Mouse (Mus musculus): ENCODE results near the gene Tmprss7. TPM values are rescaled to one million over a fixed set of nuclear protein-coding genes. Genes with fewer than 3 reads are reported as not detected.

Tmprss7 gene
- polyA plus RNA-seq, 1 experiment = 1.1 TPM

GRCm38 (mm10) chr16:45686833-45687232 is 6.6 kb downstream of the Tmprss7 start:
- no peak for DNase-seq (ENCODE audit: low read depth)

GRCm38 (mm10) chr16:45685295-45685694 is 8.2 kb downstream of the Tmprss7 start:
- DNase-seq (ENCODE audit: low read depth) = no peak

DNA sequence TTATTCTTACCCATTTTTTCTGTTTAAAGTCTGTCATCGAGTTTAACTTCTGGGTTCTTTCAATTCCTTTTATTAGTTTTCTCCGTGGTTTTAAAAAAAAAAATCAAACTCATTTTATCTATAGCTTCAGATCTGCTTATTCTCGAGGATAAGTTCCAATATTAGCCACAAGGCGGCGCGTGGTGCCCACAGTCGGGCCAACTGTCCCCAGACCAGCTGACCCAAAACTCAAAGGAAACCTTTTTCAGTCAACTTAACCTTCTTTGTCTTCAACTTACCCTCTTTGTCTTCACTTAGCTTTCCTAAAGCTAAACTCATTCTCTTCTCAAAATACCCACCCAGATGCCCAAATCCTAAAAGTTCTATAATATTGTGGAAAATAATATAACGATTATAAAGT is 8.6 kb downstream of the Tmprss7 start:
- no peak for DNase-seq (ENCODE audit: low read depth)

GRCm38 (mm10) chr16:45676462-45676861 is 17.0 kb downstream of the Tmprss7 start:
- no peak for DNase-seq (ENCODE audit: low read depth)

DNA sequence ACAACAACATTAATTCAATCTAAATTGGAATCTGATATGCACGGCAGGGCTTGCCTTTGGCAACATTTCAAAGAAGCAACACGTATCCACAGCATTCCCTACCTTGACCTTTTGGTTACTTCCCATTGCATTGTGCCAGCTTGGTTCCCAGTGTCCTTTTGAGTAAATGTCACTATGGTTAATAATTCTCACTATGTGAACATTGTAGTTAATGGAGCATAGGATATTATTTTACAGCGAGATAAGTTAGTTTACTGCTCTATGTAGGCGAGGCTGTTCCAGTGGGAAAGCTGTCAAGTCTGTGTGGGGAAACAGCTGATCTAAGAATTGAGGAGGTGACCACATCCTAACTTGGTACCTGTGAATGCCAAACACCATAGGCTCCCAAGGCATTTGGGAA is 23.5 kb downstream of the Tmprss7 start:
- DNase-seq (ENCODE audit: low read depth) = no peak

DNA sequence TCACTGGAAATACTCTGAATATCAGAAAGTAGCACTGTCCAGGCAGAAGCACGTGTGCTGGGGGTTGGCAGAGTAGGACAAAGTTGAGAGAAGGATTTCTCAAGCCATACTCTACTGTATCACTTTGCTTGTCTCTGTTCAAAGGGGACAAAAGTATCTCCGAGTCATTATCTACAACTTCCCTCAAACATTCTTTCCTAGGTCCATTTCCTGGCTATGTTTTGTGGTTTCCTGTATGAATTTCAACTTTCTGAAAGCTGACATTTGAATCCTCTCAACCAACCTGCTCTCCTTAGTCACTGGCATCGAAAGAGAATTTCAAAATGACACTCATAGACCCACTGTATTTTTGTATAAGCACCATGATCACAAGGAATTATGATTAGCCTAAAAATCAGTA is 25.3 kb downstream of the Tmprss7 start:
- DNase-seq (ENCODE audit: low read depth) = no peak

GRCm38 (mm10) chr16:45666136-45666535 is 27.3 kb downstream of the Tmprss7 start:
- DNase-seq (ENCODE audit: low read depth) = no peak

DNA sequence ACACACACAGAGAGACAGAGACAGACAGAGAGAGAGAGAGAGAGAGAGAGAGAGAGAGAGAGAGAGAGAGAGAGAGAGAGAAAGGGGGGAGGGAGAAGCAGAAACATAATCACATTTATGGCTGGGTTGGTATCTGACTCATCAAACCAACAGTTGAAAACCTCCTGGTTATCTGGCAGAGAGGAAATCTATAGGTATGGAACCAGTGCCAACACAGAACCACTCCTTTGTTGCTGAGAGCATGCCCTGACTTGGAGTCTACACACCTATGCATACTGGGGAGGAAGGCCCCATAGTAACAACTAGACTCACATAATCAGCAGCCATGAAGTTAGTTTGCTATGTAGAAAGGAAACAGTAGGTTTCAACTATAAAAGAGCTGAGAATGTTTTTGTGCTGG is 31.1 kb downstream of the Tmprss7 start:
- DNase-seq (ENCODE audit: low read depth) = no peak

DNA sequence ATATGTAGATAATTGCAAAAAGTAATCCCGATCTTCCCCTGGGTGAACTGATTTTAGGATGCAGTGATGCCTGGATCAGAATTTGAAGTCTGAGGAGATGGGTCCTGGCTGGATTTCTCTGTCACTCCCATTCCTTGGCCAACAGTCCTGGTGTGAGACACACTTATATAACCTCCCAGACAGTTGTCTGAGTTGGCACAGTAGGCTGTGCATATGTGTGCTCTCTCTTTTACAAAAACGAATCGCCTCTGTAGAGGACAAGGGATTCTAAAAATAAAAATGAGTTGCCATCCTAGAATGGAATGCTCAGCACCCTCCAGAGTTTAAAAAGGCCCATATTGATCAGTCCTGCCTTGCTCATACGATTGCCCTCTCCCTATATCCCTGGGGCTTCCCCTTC is 33.9 kb downstream of the Tmprss7 start:
- no peak for DNase-seq (ENCODE audit: low read depth)

DNA sequence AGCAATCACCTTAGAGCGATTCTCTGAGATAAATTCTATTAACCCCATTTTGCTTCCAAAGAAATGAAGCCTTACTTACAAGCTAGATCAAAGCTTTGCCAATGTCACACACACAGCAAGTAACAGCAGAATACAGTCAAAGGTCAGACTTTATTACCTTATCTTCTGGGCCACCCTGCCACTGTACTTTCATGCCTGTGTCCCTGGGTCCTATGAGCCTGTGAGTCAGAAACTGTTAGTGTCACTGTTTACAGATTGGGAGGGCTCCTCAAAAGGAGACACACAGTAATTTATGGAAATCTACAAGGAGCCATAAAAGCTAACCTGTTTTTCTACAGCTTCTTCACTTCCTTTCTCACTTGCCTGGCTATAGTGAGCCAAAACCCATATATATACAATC is 35.2 kb downstream of the Tmprss7 start:
- no peak for DNase-seq (ENCODE audit: low read depth)

DNA sequence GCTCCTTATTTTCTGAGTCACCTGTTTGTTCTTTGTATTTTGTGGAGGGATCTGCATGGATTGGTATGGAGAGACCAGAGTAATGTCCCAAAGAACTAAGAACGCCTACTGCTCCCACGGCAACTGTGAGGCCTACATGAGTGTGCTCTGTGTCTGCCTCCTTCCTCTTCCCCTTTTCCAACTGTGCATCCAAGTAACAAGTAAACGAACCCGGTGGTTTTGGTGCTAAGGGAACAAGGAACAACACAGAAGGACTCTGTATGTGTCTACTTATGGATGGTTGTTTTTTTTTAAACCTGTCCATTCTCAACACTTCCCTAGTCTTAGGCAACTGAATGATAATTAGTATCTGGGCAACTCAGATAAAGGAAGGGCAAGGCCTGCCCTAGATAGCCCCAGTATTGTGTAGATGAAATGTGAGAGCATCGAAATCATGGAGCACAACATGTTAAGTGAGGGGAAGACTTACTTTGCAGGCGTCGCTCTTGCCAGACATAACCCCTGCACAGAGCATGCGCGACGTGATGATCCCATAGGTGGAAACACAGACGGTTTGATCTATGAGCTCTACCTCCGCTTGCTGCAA is 35.8 kb downstream of the Tmprss7 start:
- DNase-seq (ENCODE audit: low read depth) = no peak

- DNase-seq (ENCODE audit: low read depth) = no peak
Measured at GRCm38 (mm10) chr16:45654465-45654864, 39.0 kb downstream of the Tmprss7 start.

GRCm38 (mm10) chr16:45653934-45654332 is 39.5 kb downstream of the Tmprss7 start, which contains the start of gene BC016579:
Gene BC016579 (minus strand): TSS chr16:45654068.
- DNase-seq (ENCODE audit: low read depth) = no peak

DNA sequence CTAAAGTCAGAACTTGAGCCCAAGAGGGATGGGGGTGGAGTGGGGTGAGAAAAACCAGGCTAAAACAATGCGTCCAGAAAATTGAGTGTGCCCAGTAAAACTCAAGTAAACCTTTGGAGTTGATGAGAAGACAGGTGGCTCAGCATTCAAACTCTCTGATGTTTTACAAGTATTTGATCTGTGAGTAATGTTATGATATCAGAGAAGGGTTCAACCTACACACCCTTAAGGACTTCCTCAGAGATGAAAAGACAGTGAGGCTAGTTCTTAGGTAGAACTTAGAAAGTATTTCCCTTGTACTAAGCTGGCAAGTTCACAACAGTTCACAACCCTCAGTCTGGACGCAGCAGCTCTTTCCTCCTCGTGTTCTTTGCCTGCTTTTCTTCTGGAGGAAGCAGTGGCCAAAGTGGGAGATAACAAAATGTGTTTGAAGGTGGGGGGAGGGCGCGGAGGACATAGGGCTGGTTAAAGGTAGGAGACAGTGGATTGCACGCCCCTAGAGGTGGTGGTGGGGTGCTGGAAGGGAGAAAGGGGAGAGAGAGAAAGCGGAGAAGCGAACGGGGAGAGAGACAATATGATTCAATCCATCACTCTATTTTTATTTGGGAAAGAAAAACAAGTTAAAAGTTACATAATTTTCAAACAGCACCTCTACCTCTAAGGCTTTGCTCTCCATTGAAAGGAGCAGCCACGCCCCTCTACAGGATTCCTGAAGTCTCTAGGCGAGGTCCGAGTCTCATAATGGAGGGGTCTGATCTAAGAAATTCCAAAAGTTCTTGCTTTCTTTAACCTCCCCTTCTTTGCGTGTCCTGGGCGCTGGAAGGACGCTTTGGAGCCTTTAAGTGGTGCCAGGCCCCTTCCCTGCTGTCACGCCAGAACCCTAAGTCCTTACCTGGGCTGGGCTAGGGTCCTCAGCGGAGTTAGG is 40.2 kb downstream of the Tmprss7 start:
- no peak for DNase-seq (ENCODE audit: low read depth)

- DNase-seq (ENCODE audit: low read depth) = no peak
Measured at GRCm38 (mm10) chr16:45651497-45651896, 42.0 kb downstream of the Tmprss7 start.

- DNase-seq (ENCODE audit: low read depth) = no peak
Measured at GRCm38 (mm10) chr16:45644380-45644779, 49.1 kb downstream of the Tmprss7 start.

DNA sequence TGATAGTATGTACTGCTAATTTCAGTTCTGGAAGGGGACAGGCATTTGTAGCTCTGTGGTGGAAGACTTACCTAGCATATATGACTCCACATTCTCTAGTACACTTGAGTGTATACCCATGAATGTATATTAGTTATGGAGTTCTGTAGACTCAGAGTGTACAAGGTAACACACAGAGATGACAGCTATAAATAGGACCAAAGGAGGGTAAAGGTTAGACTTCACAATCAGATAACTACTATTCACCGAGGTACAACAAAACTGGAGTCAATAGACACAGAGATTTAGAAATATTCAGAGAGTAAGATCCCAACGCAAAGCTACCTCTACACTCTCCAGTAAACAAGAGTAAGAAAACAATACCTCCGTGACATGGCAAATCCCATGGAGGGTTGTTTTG is 49.5 kb downstream of the Tmprss7 start:
- DNase-seq (ENCODE audit: low read depth) = no peak

- DNase-seq (ENCODE audit: low read depth) = no peak
Measured at GRCm38 (mm10) chr16:45641301-45641700, 52.2 kb downstream of the Tmprss7 start.

GRCm38 (mm10) chr16:45640070-45640762 is 53.2 kb downstream of the Tmprss7 start:
- DNase-seq (ENCODE audit: low read depth) = no peak

DNA sequence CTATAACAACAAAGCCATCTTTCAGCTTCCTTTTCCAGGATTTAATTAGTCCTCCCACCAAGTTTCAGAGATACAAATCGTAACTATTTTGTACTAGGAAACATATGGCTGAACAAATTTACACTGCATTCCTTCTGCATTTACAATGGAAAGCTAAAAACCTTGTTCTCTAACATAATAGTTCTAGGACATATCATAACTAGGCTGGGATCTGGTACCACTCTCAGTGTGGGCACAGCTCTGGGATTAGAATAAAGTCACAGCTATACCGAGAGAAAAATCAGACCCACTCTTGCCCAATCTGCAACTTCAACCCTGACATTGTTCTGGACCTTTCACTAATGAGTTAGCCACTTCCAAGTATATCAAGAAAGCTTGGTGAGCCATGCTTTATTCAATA is 57.6 kb downstream of the Tmprss7 start:
- no peak for DNase-seq (ENCODE audit: low read depth)

GRCm38 (mm10) chr16:45632420-45632819 is 61.0 kb downstream of the Tmprss7 start:
- no peak for DNase-seq (ENCODE audit: low read depth)

DNA sequence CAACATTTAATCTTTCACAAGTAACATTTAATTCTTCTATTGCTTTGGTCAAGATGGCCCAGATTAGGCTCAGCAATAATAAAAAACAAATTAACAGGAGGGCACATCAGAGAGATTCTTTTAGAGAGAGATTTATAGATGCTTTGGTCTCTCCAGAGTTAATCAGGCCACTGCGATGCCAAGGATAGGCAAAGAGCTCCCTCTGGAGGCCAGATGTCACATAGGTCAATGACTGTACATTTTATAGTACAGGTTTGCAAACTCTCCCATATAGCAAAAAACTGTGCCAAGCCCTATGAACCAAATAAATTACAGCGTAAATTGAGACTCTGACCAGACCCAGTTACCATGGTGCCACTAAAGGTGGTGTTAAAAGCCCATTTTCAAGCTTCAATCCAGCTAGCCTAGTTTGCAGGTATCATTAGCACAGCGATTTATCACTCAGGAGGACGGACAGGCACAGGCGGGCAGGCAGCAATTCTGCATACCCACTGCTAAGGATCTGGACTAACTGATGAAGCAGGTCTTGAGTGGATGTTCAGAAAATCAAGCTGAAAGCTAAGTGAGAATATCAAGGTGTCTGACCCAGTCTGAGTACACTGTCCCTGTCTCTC is 63.0 kb downstream of the Tmprss7 start:
- DNase-seq (ENCODE audit: low read depth) = no peak

Measured in gonadal fat pad, adult 2 months (tissue).